Mouse (Mus musculus): ENCODE measurements around the gene Kcnj5. TPM values are rescaled to one million over a fixed set of nuclear protein-coding genes. Genes with fewer than 3 reads are reported as not detected.

The Kcnj5 gene
- polyA plus RNA-seq, 2 experiments = 0.74 to 1.3 TPM

DNA sequence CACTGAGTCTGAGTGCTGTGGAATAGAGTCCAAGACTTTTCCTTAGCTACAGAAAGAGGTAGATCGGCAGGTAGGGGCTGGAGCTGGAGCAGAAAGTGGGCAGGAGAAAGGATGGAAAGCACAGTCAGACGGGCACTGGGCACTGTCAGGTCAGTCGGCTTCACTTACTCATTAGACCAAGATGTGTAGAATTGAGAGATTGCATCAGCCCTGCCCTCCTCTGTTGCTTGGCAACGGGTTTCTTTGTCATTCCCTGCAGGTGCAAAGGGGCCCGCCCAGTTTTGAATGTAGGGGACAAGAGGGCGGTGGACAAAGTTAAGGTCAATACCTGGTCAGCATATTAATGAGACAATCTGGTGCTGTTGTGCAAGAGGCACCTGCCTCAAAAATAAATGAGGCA is 25.2 kb upstream of the Kcnj5 start:
- no peak overlapping the region for H3K4me3 ChIP-seq (ENCODE audit: insufficient read depth in 1 of 2, low read depth in 2 of 2, low read length in 2 of 2)
- no peaks in the 10 kb centered on the region for H3K27me3 ChIP-seq (ENCODE audit: control insufficient read depth, insufficient read depth, low read length)
- DNase-seq (ENCODE audit: low read depth in 3 of 3, low spot score in 3 of 3) (no peak), ATAC-seq (ENCODE audit: insufficient read depth) (no peak)
- H3K27ac ChIP-seq = no peak overlapping the region
- no peaks in the 10 kb centered on the region for H3K36me3 ChIP-seq (replicated peaks; ENCODE audit: control insufficient read depth, insufficient read depth, low read depth)
- WGBS (ENCODE audit: insufficient replicate concordance) = 48% methylated on average over 6 of the region's 6 CpGs
- no peak overlapping the region for H3K4me2 ChIP-seq (ENCODE audit: low read depth)
- no peak for TF ChIP-seq CTCF (IDR thresholded peaks at IDR 0.05; ENCODE audit: low read depth)
- no peak for TF ChIP-seq EP300 (IDR thresholded peaks at IDR 0.05; ENCODE audit: low read depth)
- H3K4me1 ChIP-seq (replicated peaks; ENCODE audit: control insufficient read depth in 2 of 2, insufficient read depth in 2 of 2, low read length in 1 of 2) = no peaks in the 10 kb centered on the region
- H3K9me3 ChIP-seq (ENCODE audit: control insufficient read depth, low read length) = no peaks in the 10 kb centered on the region
- no peak overlapping the region for H3K9ac ChIP-seq (replicated peaks)

DNA sequence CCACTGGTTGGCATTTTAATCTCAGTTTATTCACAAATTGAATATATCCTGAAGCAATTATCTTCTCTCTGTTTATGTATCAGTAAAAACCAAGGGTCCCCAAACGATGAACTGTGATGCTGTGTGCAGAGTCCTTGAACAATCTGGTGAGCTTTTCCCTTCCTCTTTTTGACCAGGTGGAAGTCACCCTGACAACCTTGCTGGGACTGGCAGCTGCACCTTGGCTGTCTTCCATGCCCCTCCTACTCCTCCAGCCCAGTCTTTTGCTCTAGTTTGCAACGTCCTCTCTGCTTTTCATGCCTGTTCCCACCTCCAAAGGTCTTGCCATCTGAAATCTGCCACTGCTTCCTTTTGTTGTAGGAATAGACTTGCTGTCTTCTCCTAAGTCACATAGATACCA is 24.7 kb upstream of the Kcnj5 start:
- Histone ChIP-seq H3K36me3 (replicated peaks; ENCODE audit: control insufficient read depth, insufficient read depth, low read depth) (no peaks in the 10 kb centered on the region), H3K9ac (replicated peaks) (no peak overlapping the region), H3K27me3 (ENCODE audit: control insufficient read depth, insufficient read depth, low read length) (no peaks in the 10 kb centered on the region), H3K4me1 (replicated peaks; ENCODE audit: control insufficient read depth in 2 of 2, insufficient read depth in 2 of 2, low read length in 1 of 2) (no peaks in the 10 kb centered on the region), H3K4me3 (ENCODE audit: insufficient read depth in 1 of 2, low read depth in 2 of 2, low read length in 2 of 2) (no peak overlapping the region), H3K4me2 (ENCODE audit: low read depth) (no peak overlapping the region), H3K27ac (no peak overlapping the region), H3K9me3 (ENCODE audit: control insufficient read depth, low read length) (no peaks in the 10 kb centered on the region)
- ATAC-seq (ENCODE audit: insufficient read depth) (no peak), DNase-seq (ENCODE audit: low read depth in 3 of 3, low spot score in 3 of 3) (no peak)
- 19% methylated on average over 2 of the region's 2 CpGs for WGBS (ENCODE audit: insufficient replicate concordance)
- TF ChIP-seq CTCF (IDR thresholded peaks at IDR 0.05; ENCODE audit: low read depth) (no peak), EP300 (IDR thresholded peaks at IDR 0.05; ENCODE audit: low read depth) (no peak)

DNA sequence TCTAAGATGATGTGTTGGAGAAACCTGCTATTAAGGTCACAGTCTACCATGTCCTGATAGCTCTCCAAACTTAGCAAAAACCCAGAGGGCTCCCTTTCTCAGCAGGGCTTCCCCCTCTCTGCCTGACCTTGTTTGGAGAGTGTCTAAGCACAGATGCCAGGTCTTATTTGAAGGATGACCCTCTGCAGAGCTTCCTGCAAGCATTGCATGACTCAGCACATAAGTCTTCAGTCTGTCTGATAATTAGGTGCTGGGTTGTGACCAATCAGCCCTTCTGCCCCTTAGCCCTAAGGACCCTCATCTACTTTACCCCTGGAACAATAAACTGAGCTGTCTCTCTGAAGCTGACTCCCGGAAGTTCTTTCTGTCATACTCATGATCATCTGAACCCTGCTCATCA is 16.6 kb upstream of the Kcnj5 start:
- Histone ChIP-seq H3K4me1 (replicated peaks; ENCODE audit: control insufficient read depth in 2 of 2, insufficient read depth in 2 of 2, low read length in 1 of 2) (no peaks in the 10 kb centered on the region), H3K27me3 (ENCODE audit: control insufficient read depth, insufficient read depth, low read length) (no peaks in the 10 kb centered on the region), H3K4me2 (ENCODE audit: low read depth) (no peak overlapping the region), H3K36me3 (replicated peaks; ENCODE audit: control insufficient read depth, insufficient read depth, low read depth) (no peaks in the 10 kb centered on the region), H3K9ac (replicated peaks) (no peak overlapping the region), H3K4me3 (ENCODE audit: insufficient read depth in 1 of 2, low read depth in 2 of 2, low read length in 2 of 2) (no peak overlapping the region), H3K9me3 (ENCODE audit: control insufficient read depth, low read length) (no peaks in the 10 kb centered on the region), H3K27ac (no peak overlapping the region)
- 58% methylated on average over 1 of the region's 1 CpGs for WGBS (ENCODE audit: insufficient replicate concordance)
- ATAC-seq (ENCODE audit: insufficient read depth) (no peak), DNase-seq (ENCODE audit: low read depth in 3 of 3, low spot score in 3 of 3) (no peak)
- TF ChIP-seq CTCF (IDR thresholded peaks at IDR 0.05; ENCODE audit: low read depth) = no peak
- TF ChIP-seq EP300 (IDR thresholded peaks at IDR 0.05; ENCODE audit: low read depth) = no peak

GRCm38 (mm10) chr9:32350332-32350731 is 6.2 kb upstream of the Kcnj5 start:
- Histone ChIP-seq H3K36me3 (replicated peaks; ENCODE audit: control insufficient read depth, insufficient read depth, low read depth) (no peaks in the 10 kb centered on the region), H3K9ac (replicated peaks) (no peak overlapping the region), H3K27ac (no peak overlapping the region), H3K4me1 (replicated peaks; ENCODE audit: control insufficient read depth in 2 of 2, insufficient read depth in 2 of 2, low read length in 1 of 2) (no peaks in the 10 kb centered on the region), H3K4me2 (ENCODE audit: low read depth) (no peak overlapping the region), H3K27me3 (ENCODE audit: control insufficient read depth, insufficient read depth, low read length) (peaks cover 6% of the 10 kb centered on the region), H3K4me3 (ENCODE audit: insufficient read depth in 1 of 2, low read depth in 2 of 2, low read length in 2 of 2) (no peak overlapping the region), H3K9me3 (ENCODE audit: control insufficient read depth, low read length) (no peaks in the 10 kb centered on the region)
- ATAC-seq (ENCODE audit: insufficient read depth) (no peak), DNase-seq (ENCODE audit: low read depth in 3 of 3, low spot score in 3 of 3) (peak; percentile 28 to 36 (median 30))
- WGBS (ENCODE audit: insufficient replicate concordance) = 1% methylated on average over 6 of the region's 6 CpGs
- TF ChIP-seq CTCF (IDR thresholded peaks at IDR 0.05; ENCODE audit: low read depth) (peak; percentile 81), EP300 (IDR thresholded peaks at IDR 0.05; ENCODE audit: low read depth) (no peak)

- H3K27ac ChIP-seq = no peak overlapping the region
- no peak overlapping the region for H3K9ac ChIP-seq (replicated peaks)
- H3K4me2 ChIP-seq (ENCODE audit: low read depth) = no peak overlapping the region
- DNase-seq (ENCODE audit: low read depth in 3 of 3, low spot score in 3 of 3) (no peak), ATAC-seq (ENCODE audit: insufficient read depth) (no peak)
- H3K27me3 ChIP-seq (ENCODE audit: control insufficient read depth, insufficient read depth, low read length) = peaks cover 15% of the 10 kb centered on the region
- no peaks in the 10 kb centered on the region for H3K36me3 ChIP-seq (replicated peaks; ENCODE audit: control insufficient read depth, insufficient read depth, low read depth)
- 59% methylated on average over 10 of the region's 10 CpGs for WGBS (ENCODE audit: insufficient replicate concordance)
- no peak overlapping the region for H3K4me3 ChIP-seq (ENCODE audit: insufficient read depth in 1 of 2, low read depth in 2 of 2, low read length in 2 of 2)
- no peaks in the 10 kb centered on the region for H3K9me3 ChIP-seq (ENCODE audit: control insufficient read depth, low read length)
- TF ChIP-seq EP300 (IDR thresholded peaks at IDR 0.05; ENCODE audit: low read depth) (no peak), CTCF (IDR thresholded peaks at IDR 0.05; ENCODE audit: low read depth) (no peak)
- no peaks in the 10 kb centered on the region for H3K4me1 ChIP-seq (replicated peaks; ENCODE audit: control insufficient read depth in 2 of 2, insufficient read depth in 2 of 2, low read length in 1 of 2)
These were observed 5.2 kb upstream of the Kcnj5 start for GRCm38 (mm10) chr9:32349344-32349743.
